12 mouse cellular contexts compared by ENCODE assay signal in genomic region chr16:92903892-92904473, GRCm38 (mm10).
DNase-seq lines count a peak whose midpoint lies in the region; ATAC-seq and TF ChIP-seq lines count a peak whose summit lies in the region.
"Had no signal": no experiment of that assay in that cellular context is flagged by ENCODE, and none has a peak within 500 bp of the region (broad histone marks: within the 10 kb centered on the region; RNA-seq: fewer than 3 reads in every experiment).

No protein-coding gene starts in this region.

- DNase-seq in layer of hippocampus, adult 9-11 months = peak; percentile 19
- no peak for DNase-seq in layer of hippocampus, postnatal 25 days (ENCODE audit: extremely low spot score in 1 of 2, low spot score in 1 of 2)
- DNase-seq in fat pad, adult 2 months (ENCODE audit: extremely low read depth, low read depth, low spot score) = peak; percentile 69
- peak; percentile 9 for DNase-seq in kidney, postnatal 14 days
- DNase-seq in ovary, adult 18-20 months (ENCODE audit: low spot score) = no peak
- DNase-seq in thymus, postnatal 25 days = no peak
- DNase-seq: adrenal gland, postnatal 14 days; gastrocnemius, postnatal 25 days had no signal

- no peaks in the 10 kb centered on the region for H3K27me3 ChIP-seq in myocyte (ENCODE audit: control insufficient read depth, insufficient read depth, insufficient read length)
- H3K27me3 ChIP-seq in forebrain, embryonic 13.5 days = no peaks in the 10 kb centered on the region
- H3K27me3 ChIP-seq: hindbrain, embryonic 15.5 days had no signal

- peaks cover 13% of the 10 kb centered on the region for H3K4me1 ChIP-seq in forebrain, embryonic 13.5 days

- no peaks in the 10 kb centered on the region for H3K9me3 ChIP-seq in forebrain, embryonic 13.5 days (replicated peaks)
- H3K9me3 ChIP-seq: hindbrain, embryonic 15.5 days had no signal

- WGBS in forebrain, embryonic 13.5 days = 87% methylated on average over 9 of the region's 9 CpGs

- H3K9ac ChIP-seq in forebrain, embryonic 13.5 days = no peak overlapping the region
- H3K9ac ChIP-seq: hindbrain, embryonic 15.5 days had no signal

- H3K4me2 ChIP-seq in myocyte (ENCODE audit: low read depth) = peak overlapping the region; percentile 62
- H3K4me2 ChIP-seq in forebrain, embryonic 13.5 days = no peak overlapping the region
- H3K4me2 ChIP-seq: hindbrain, embryonic 15.5 days; midbrain, embryonic 11.5 days had no signal

- TF ChIP-seq POLR2A in myocyte (IDR thresholded peaks at IDR 0.05; ENCODE audit: insufficient read length, low read depth) = no peak

- no peak overlapping the region for H3K27ac ChIP-seq in forebrain, embryonic 13.5 days
- H3K27ac ChIP-seq: hindbrain, embryonic 15.5 days had no signal

- no peaks in the 10 kb centered on the region for H3K79me2 ChIP-seq in myocyte (ENCODE audit: control insufficient read depth, insufficient read depth)

- H3K36me3 ChIP-seq in myocyte (ENCODE audit: control insufficient read depth, insufficient read depth) = no peaks in the 10 kb centered on the region
- H3K36me3 ChIP-seq in forebrain, embryonic 13.5 days (ENCODE audit: poor library complexity, severe bottlenecking) = no peaks in the 10 kb centered on the region
- H3K36me3 ChIP-seq: hindbrain, embryonic 15.5 days had no signal

- no peak overlapping the region for H3K4me3 ChIP-seq in myocyte
- no peak overlapping the region for H3K4me3 ChIP-seq in forebrain, embryonic 13.5 days
- H3K4me3 ChIP-seq: hindbrain, embryonic 15.5 days had no signal

- H3ac ChIP-seq in myocyte (ENCODE audit: control insufficient read depth, insufficient read length) = no peak overlapping the region

- ATAC-seq in forebrain, embryonic 13.5 days = no peak

TF ChIP-seq in myocyte, 11 proteins besides CTCF, POLR2A, EP300 and RAD21:
- TF ChIP-seq MYOG (IDR thresholded peaks at IDR 0.05; ENCODE audit: control insufficient read depth in 1 of 3, insufficient read depth in 1 of 3, insufficient read length in 2 of 3, low read depth in 2 of 3) = peak in 2 of 3 experiments; percentile 55 to 80
- TF ChIP-seq TCF12 (IDR thresholded peaks at IDR 0.05; ENCODE audit: insufficient read depth, poor library complexity, severe bottlenecking) = peak; percentile 86
- peak; percentile 36; the same call in 1 of the 2 replicates for TF ChIP-seq CEBPB (IDR thresholded peaks at IDR 0.05; ENCODE audit: insufficient read depth, poor library complexity, severe bottlenecking)
- no peak for TF ChIP-seq POLR2AphosphoS2 (IDR thresholded peaks at IDR 0.05; ENCODE audit: insufficient read length, low read depth)
- peak; percentile 55 for TF ChIP-seq USF1 (IDR thresholded peaks at IDR 0.05; ENCODE audit: low read depth)
- no peak for TF ChIP-seq E2F4 (IDR thresholded peaks at IDR 0.05; ENCODE audit: insufficient read depth)
- TF ChIP-seq SRF (IDR thresholded peaks at IDR 0.05; ENCODE audit: control insufficient read depth, insufficient read length, low read depth) = peak; percentile 32
- TF ChIP-seq MAX (IDR thresholded peaks at IDR 0.05; ENCODE audit: low read depth) = no peak
- TF ChIP-seq REST (IDR thresholded peaks at IDR 0.05; ENCODE audit: insufficient read depth, insufficient read length) = no peak
- TF ChIP-seq TCF3 (IDR thresholded peaks at IDR 0.05; ENCODE audit: insufficient read length, low read depth) = peak; percentile 20
- peak; percentile 53 to 93 (median 91) for TF ChIP-seq MYOD1 (IDR thresholded peaks at IDR 0.05; ENCODE audit: control insufficient read depth in 1 of 3, insufficient read length in 2 of 3, low read depth in 2 of 3)

Comparison
In these comparisons a context has a peak if more than half of its experiments do, and no peak if none do; other contexts are left out.
1. DNase-seq: peak in layer of hippocampus, adult 9-11 months (single experiment), fat pad, adult 2 months (single experiment) and kidney, postnatal 14 days (single experiment); none in layer of hippocampus, postnatal 25 days (0 of 2), ovary, adult 18-20 months (single experiment) and thymus, postnatal 25 days (single experiment).